Mouse (Mus musculus) layer of hippocampus, adult 9-10 months (tissue): ENCODE measurements around the gene Zfp872.
A peak's percentile ranks its signal among the peaks of the same experiment; 100 is the strongest.
"Not testable (repeated sequence)": the region's sequence is repeated elsewhere in the genome, so short reads cannot be mapped to it uniquely, and the experiment has no call there.

Experiments
- DNase-seq: peaks from one replicate; pipeline ENCODE4 v3.0.0; 2022; ENCODE audit warnings: low spot score

The Zfp872 gene

GRCm38 (mm10) chr9:22169327-22169726 lies 18.6 kb upstream of the Zfp872 start:
- no peak for DNase-seq

DNA sequence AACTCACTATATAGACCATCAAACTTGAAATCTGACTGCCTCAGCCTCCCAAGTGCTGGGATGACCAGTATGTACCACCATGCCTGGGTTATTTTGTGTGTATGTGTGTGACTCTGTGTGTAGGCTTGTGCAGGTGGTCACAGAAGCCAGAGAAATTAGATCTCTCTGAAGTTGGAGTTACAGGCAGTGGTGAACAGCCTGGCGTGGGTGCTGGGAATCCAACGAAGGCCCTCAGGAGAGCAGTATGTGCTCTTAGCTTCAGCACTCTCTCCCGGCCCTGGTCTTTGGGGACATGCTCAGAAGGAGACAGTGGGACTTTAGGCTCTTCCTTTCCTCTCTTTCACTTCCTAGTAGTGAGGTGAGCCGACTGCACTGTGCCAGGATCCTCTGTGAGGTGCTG lies 15.6 kb upstream of the Zfp872 start:
- no peak for DNase-seq

- no peak for DNase-seq
Observed at GRCm38 (mm10) chr9:22196412-22196811, 8.5 kb downstream of the Zfp872 start.

- DNase-seq: no peak
Observed at GRCm38 (mm10) chr9:22213785-22214194, 25.9 kb downstream of the Zfp872 start.

- DNase-seq: no peak
Observed at GRCm38 (mm10) chr9:22214549-22214948, 26.7 kb downstream of the Zfp872 start.

GRCm38 (mm10) chr9:22216705-22217104 lies 28.8 kb downstream of the Zfp872 start:
- no peak for DNase-seq

DNA sequence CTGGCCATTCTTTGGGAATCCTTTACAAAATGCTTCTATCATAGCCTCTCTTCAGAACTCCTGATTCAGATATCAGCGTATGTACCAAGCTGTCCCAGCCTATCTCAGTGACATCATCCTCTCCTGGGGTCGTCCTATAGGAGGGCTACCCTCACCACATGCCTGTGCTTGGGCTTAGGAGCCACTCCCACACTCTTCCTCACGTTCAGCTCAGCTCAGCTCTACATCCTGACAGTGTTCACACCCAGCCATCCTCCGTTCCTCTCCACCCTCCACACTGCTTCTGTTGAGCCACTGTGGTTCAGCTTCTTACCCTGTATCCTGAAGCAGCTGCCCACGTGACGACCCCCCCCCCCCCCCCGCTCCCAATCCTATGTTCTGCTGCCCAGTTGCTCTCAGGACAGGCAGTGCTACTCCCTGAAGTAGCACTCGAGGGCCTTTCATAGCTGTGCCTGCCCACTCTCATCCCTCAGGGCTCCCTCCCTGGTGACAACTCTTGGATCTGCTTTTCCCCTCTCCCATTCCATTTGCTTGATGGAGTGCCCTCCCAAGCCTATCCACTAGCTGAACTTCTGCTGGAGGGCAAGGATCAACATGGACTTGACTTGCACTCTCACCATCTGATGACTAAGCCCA lies 30.1 kb downstream of the Zfp872 start:
- DNase-seq: no peak

GRCm38 (mm10) chr9:22224066-22224465 lies 36.2 kb downstream of the Zfp872 start:
- no peak for DNase-seq

DNA sequence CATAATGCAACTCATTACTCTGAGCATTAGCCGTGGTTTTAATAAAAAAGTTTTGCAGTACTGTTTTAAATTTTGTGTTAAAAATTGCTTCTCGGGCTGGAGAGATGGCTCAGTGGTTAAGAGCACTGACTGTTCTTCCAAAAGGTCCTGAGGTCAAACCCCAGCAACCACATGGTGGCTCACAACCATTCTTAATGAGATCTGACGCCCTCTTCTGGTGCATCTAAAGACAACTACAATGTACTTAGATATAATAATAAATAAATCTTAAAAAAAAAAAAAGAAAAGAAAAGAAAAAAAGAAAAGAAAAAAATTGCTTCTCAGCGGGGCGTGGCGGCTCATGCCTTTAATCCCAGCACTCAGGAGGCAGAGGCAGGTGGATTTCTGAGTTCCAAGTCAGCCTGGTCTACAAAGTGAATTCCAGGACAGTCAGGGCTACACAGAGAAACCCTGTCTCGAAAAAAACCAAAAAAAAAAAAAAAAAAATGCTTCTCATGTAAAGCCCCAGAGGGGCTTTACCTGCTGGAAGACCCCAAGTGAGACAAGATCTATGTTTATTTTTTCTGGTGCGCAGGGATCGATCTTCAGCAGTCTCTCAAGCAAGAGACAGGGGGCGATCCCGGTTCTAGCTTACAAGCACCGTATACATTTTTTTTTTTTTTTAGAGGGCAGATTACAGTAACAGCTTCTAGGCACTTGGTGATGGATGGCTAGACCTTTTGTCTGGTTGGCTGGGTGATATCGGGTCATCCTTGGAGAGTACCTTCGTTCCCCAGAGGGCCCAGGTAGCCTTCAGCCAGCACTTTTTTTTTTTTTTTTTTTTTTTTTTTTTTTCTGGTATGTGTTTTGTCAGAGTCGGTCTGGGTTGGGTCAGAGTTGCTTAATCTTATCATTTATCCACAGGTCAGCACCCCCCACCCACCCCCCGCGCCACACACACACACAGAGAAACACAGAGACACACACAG lies 36.9 kb downstream of the Zfp872 start:
- DNase-seq: no peak

DNA sequence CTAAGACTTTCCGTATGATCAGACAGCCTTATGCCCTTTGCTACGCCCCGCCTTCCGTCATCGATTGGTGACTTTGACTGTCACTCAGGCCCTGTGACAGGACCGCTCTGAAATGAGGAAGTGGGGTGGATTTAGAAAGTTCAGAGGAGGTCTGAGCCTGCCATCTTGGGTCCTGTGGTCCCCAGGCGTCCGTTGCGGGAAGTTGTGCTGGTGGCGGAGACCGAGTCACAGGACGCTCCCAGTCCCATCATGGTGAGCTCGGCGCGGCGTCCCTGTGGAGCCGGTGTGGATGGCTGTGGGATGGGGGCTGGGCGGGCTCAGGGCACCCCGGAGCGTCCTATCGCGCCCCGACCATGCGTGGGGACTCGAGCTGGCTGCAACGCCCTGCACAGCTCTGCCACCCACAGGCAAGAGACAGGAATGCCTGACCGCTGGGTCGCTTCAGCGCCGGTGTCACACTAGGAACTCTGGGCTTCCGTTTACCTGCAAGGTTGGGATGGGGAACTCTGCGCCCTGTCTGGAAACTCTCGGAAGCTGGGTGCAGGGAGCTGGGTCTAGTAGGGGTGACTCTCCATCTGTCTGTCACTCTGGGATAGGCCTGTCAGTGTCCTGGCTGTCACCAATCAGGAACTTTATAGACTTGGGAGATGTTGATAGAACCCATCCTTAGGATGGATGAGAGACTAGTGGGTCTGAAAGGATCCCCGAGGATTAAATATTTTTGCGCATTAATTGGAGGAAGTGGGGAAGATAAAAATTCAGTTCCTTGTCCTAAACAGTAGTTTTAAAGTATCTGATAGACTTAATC lies 37.9 kb downstream of the Zfp872 start, which contains the start of gene Zfp809:
TSS of gene Zfp809 (plus strand) at position 134 of the 808 bp plus-strand sequence.
- DNase-seq: peak; percentile 100

- not testable (repeated sequence) for DNase-seq
Observed at GRCm38 (mm10) chr9:22226389-22226673, 38.4 kb downstream of the Zfp872 start.

DNA sequence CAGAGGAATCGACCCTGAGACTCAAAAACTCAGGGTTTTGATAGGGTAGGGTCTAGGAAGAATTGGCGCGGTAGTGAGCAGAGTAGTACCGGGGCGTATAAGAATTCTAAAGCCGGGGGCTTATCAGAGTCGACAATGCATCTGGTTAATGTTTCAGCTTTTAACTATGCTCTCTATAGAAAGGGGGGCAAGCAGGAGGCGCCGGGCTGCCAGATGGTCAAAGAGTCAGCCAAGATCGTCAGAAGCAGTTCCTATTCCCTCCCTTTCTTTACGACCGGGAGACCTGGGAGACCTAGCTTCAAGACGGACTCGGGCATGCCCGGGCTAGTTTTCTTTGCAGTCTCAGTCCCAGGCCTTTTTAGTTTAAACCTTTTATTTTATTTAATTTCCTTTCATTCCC lies 39.0 kb downstream of the Zfp872 start:
- DNase-seq: no peak

- no peak for DNase-seq
Observed at GRCm38 (mm10) chr9:22229386-22230026, 41.6 kb downstream of the Zfp872 start.

GRCm38 (mm10) chr9:22230061-22230460 lies 42.2 kb downstream of the Zfp872 start:
- DNase-seq: no peak

- no peak for DNase-seq
Observed at GRCm38 (mm10) chr9:22230556-22230955, 42.7 kb downstream of the Zfp872 start.

- DNase-seq: no peak
Observed at GRCm38 (mm10) chr9:22240001-22240400, 52.1 kb downstream of the Zfp872 start.

DNA sequence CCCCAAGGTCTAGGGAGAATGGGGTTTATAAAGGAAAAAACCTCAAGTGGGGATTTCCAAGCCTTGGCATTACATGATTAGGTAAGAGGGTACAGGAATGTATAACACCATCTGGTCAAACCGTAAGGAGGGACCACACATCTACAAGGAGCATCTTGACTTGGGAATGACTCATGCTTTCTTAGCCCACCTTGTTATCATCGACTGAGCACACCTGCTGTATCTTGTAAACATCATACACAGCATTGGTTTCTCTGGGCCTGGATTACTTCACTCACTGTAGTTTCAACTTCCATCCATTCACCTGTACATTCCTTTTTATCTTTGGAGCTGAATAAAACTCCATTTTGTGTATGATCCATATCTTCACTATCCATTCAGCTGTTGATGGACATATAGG lies 56.4 kb downstream of the Zfp872 start:
- DNase-seq: no peak
